Mouse (Mus musculus) liver, embryonic 11.5 days (tissue): ENCODE data around the gene Olfr403. TPM values are rescaled to one million over a fixed set of nuclear protein-coding genes. Genes with fewer than 3 reads are reported as not detected.

Experiments used
- polyA plus RNA-seq: library from polyadenylated mRNA; unstranded; fragments of >200 nt; fragmentation: Nextera tagmentation; extraction: Ambion mirVana; gene quantifications from 2 replicates; pipeline ENCODE4 v1.2.1, GENCODE M21; 2014

Gene Olfr403
- polyA plus RNA-seq, 1 experiment from 2014 or later, result not detected

Other genes starting within 250 kb of the Olfr403 start
- gene Olfr23, start 249.6 kb upstream of the Olfr403 start, polyA plus RNA-seq, result not detected in 2 replicates
- gene Olfr397, start 225.4 kb upstream of the Olfr403 start, polyA plus RNA-seq, result not detected in 2 replicates
- gene Olfr398, start 195.8 kb upstream of the Olfr403 start, polyA plus RNA-seq, result not detected in 2 replicates
- not detected in 2 replicates for gene Olfr139, start 129.7 kb upstream of the Olfr403 start, polyA plus RNA-seq
- gene Olfr399, start 129.6 kb upstream of the Olfr403 start, polyA plus RNA-seq, result not detected in 2 replicates
- not detected in 2 replicates for gene Zfp616, start 116.3 kb upstream of the Olfr403 start, polyA plus RNA-seq
- gene Olfr401, start 72.5 kb upstream of the Olfr403 start, polyA plus RNA-seq, result not detected in 2 replicates
- not detected in 2 replicates for gene Olfr402, start 32.7 kb upstream of the Olfr403 start, polyA plus RNA-seq
- gene Olfr43, start 25.1 kb downstream of the Olfr403 start, polyA plus RNA-seq, result not detected in 2 replicates
- gene Olfr406, start 73.6 kb downstream of the Olfr403 start, polyA plus RNA-seq, result not detected in 2 replicates
- gene Olfr59, start 97.5 kb downstream of the Olfr403 start, polyA plus RNA-seq, result not detected in 2 replicates
- not detected in 2 replicates for gene Olfr410, start 151.8 kb downstream of the Olfr403 start, polyA plus RNA-seq
- gene Olfr411, start 166.4 kb downstream of the Olfr403 start, polyA plus RNA-seq, result not detected in 2 replicates
- gene Olfr412, start 175.8 kb downstream of the Olfr403 start, polyA plus RNA-seq, result not detected in 2 replicates